Mouse (Mus musculus) ES-E14 (cell line): ENCODE results near the gene Cebpz.

Source experiments
- CHD2 ChIP-seq: IDR thresholded peaks from 2 replicates; pipeline ENCODE4 v1.6.1; 2014; ENCODE audit warnings: mild to moderate bottlenecking, low read depth, low read length, inconsistent platforms
- HCFC1 ChIP-seq: IDR thresholded peaks from 2 replicates; pipeline ENCODE4 v1.6.1; 2012; ENCODE audit warnings: low read length, inconsistent platforms, borderline replicate concordance; ENCODE audit not compliant: insufficient read depth
- MAFK ChIP-seq: IDR thresholded peaks from 2 replicates; pipeline ENCODE4 v1.6.1; 2014; ENCODE audit warnings: mild to moderate bottlenecking, low read depth, low read length, inconsistent platforms; ENCODE audit not compliant: insufficient read depth
- ZC3H11A ChIP-seq: IDR thresholded peaks from 2 replicates; pipeline ENCODE4 v1.6.1; 2012; ENCODE audit warnings: low read depth, mild to moderate bottlenecking, inconsistent platforms, low read length, borderline replicate concordance

DNA sequence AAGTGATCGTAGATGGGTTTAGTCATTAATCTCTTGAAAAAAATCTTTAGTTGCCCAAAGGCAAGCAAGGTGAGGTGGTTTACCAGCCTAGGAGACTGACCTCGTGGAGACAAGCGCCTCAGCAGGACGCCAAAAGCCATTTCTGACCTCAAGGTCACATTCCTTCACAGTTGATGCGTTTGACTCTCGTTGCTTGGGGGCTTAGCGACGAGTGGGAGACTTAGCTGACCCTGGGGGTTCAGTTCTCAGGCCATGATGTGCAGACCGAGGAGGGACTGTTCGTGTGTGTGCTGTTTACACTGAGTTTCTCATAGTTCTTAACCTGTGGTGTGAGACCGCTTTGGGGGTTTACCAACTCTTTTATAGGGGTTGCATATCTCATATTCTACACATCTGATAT, 5.7 kb upstream of the Cebpz start:
- TF ChIP-seq ZC3H11A: no peak
- no peak for TF ChIP-seq CHD2
- no peak for TF ChIP-seq HCFC1
- TF ChIP-seq MAFK: no peak
